In the genomic region with DNA sequence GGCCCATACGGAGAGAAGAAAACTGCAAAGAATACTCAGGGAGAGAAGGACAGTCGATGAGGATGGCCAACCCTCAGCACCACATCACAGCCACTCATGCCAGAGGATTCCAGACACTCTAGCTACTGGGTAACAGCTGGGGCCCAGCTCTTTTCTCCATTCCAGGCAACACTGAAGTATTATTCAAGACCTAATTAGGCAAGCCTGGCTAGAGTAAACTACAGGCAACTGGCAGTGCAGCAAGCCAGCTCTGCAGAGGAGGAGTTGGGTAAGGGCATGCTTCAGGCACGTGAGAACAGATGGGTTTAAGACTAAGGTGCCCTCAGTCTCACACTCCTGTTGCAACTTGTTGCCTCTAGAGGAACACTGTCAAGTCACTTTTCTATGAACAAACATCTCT, we compare ENCODE assay signal across 14 mouse cellular contexts.
A peak's percentile ranks its signal among the peaks of the same experiment; 100 is the strongest.
DNase-seq lines count a peak whose midpoint lies in the region; ATAC-seq and TF ChIP-seq lines count a peak whose summit lies in the region.
"Had no signal": no experiment of that assay in that cellular context is flagged by ENCODE, and none has a peak within 500 bp of the region (broad histone marks: within the 10 kb centered on the region; RNA-seq: fewer than 3 reads in every experiment).

No protein-coding gene starts in this region.

- no peak overlapping the region for H3K9ac ChIP-seq in forebrain, postnatal 0 days
- H3K9ac ChIP-seq: neural tube, embryonic 13.5 days had no signal

- intact Hi-C loops in left cerebral cortex, postnatal 14 days (cut with DNase I), result loop anchor here (5.0 to 10.0 kb wide), 6 partner anchors 224 to 571 kb away; partner anchors contain the start of gene Mdga1

- H3K4me3 ChIP-seq in heart, embryonic 10.5 days, result no peak overlapping the region
- no peak overlapping the region for H3K4me3 ChIP-seq in forebrain, postnatal 0 days (ENCODE audit: low read depth, low read length)
- H3K4me3 ChIP-seq: heart, adult 2 months; megakaryocyte, embryonic 14.5 days; neural tube, embryonic 13.5 days had no signal

- WGBS in heart, embryonic 10.5 days, result 57% methylated on average over 3 of the region's 3 CpGs
- 58% methylated on average over 3 of the region's 3 CpGs for WGBS in forebrain, postnatal 0 days

- H3K36me3 ChIP-seq in heart, embryonic 10.5 days, result no peaks in the 10 kb centered on the region
- no peaks in the 10 kb centered on the region for H3K36me3 ChIP-seq in forebrain, postnatal 0 days (ENCODE audit: insufficient read depth)
- H3K36me3 ChIP-seq: neural tube, embryonic 13.5 days had no signal

- peak; percentile 66 for DNase-seq in heart, embryonic 10.5 days (ENCODE audit: low spot score)
- no peak for DNase-seq in heart, adult 9 months (ENCODE audit: low spot score in 2 of 2)
- peak; percentile 41 to 70 for DNase-seq in left cerebral cortex, postnatal 14 days (ENCODE audit: low spot score in 2 of 2)
- no peak for DNase-seq in left cerebral cortex, adult 11 months (ENCODE audit: low spot score)
- no peak for DNase-seq in forebrain, postnatal 0 days
- DNase-seq in lung, postnatal 36 days, result peak; percentile 83
- DNase-seq: cerebellum, adult 2 months; thymus, postnatal 14 days had no signal

- no peaks in the 10 kb centered on the region for H3K9me3 ChIP-seq in heart, embryonic 10.5 days
- H3K9me3 ChIP-seq in forebrain, postnatal 0 days (ENCODE audit: low read length), result no peaks in the 10 kb centered on the region
- H3K9me3 ChIP-seq: megakaryocyte, embryonic 14.5 days; neural tube, embryonic 13.5 days had no signal

- H3K4me2 ChIP-seq in forebrain, postnatal 0 days (ENCODE audit: low read depth), result no peak overlapping the region
- H3K4me2 ChIP-seq: neural tube, embryonic 13.5 days had no signal

- H3K27me3 ChIP-seq in heart, embryonic 10.5 days (ENCODE audit: insufficient read depth, poor library complexity, severe bottlenecking), result no peaks in the 10 kb centered on the region
- no peaks in the 10 kb centered on the region for H3K27me3 ChIP-seq in forebrain, postnatal 0 days (ENCODE audit: insufficient read depth, low read length)
- H3K27me3 ChIP-seq: CH12.LX; megakaryocyte, embryonic 14.5 days; neural tube, embryonic 13.5 days had no signal

- ATAC-seq in forebrain, postnatal 0 days, result peak; percentile 30; the same call in 1 of the 2 replicates
- no peak for ATAC-seq in CD4-positive, CD25-positive, alpha-beta regulatory T cell, adult 4 months
- ATAC-seq in megakaryocyte, adult 5-6 weeks (ENCODE audit: poor library complexity, severe bottlenecking), result no peak

- peaks cover 42% of the 10 kb centered on the region for H3K4me1 ChIP-seq in heart, embryonic 10.5 days
- peaks cover 32% of the 10 kb centered on the region for H3K4me1 ChIP-seq in forebrain, postnatal 0 days (ENCODE audit: insufficient read depth)

- H3K27ac ChIP-seq in heart, embryonic 10.5 days, result peak overlapping the region; percentile 31
- H3K27ac ChIP-seq in forebrain, postnatal 0 days (ENCODE audit: low read depth, low read length), result no peak overlapping the region; the same call in 1 of the 2 replicates
- H3K27ac ChIP-seq: heart, adult 2 months; neural tube, embryonic 13.5 days had no signal

- no peak for TF ChIP-seq CTCF in forebrain, postnatal 0 days (IDR thresholded peaks at IDR 0.05; ENCODE audit: low read depth)

Comparison
In these comparisons a context has a peak if more than half of its experiments do, and no peak if none do; other contexts are left out.
1. DNase-seq: peak in heart, embryonic 10.5 days (single experiment), left cerebral cortex, postnatal 14 days (2 of 2) and lung, postnatal 36 days (single experiment); none in heart, adult 9 months (0 of 2), left cerebral cortex, adult 11 months (single experiment) and forebrain, postnatal 0 days (single experiment).